Mouse (Mus musculus) heart, adult 8-10 months (tissue): ENCODE results near the gene Olfr70. TPM values are rescaled to one million over a fixed set of nuclear protein-coding genes. Genes with fewer than 3 reads are reported as not detected.

Source experiments
- DNase-seq: peaks from one replicate; pipeline ENCODE4 v3.0.0; 2022; ENCODE audit warnings: low spot score
- total RNA-seq, 4 experiments: library from RNA; stranded (reverse); gene quantifications; 2 replicates each; pipeline ENCODE4 v1.2.4; 2022

Olfr70 gene
- total RNA-seq, 4 experiments from 2014 or later: not detected

GRCm38 (mm10) chr4:43711821-43712220 is 11.2 kb upstream of the Olfr70 start:
- peak; percentile 80 for DNase-seq

- DNase-seq: no peak
These were observed 9.3 kb upstream of the Olfr70 start, which contains the start of gene Olfr71 for GRCm38 (mm10) chr4:43709869-43710268. TSS of gene Olfr71 (minus strand) at chr4:43710255.

DNA sequence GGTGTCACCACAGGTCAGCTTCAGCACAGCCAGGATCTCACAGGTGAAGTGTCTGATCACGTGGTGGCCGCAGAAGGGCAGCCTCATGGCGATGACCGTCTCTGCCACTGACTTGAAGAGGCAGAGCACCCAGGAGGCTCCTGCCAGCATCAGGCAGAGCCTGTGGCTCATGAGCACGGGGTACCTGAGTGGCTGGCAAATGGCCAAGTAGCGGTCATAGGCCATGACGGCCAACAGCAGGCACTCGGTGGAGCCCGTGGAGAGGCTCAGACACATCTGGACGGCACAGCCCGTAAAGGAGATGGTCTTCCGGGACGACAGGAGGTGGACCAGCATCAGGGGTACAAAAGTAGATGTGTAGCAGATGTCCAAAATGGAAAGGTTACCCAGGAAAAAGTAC is 5.4 kb upstream of the Olfr70 start:
- DNase-seq: no peak

- DNase-seq: peak; percentile 11
These were observed 3.2 kb upstream of the Olfr70 start for GRCm38 (mm10) chr4:43703851-43704250.

- DNase-seq: no peak
These were observed 2.8 kb upstream of the Olfr70 start for GRCm38 (mm10) chr4:43703439-43703838.

- no peak for DNase-seq
These were observed 4.0 kb downstream of the Olfr70 start for GRCm38 (mm10) chr4:43696561-43696960.

DNA sequence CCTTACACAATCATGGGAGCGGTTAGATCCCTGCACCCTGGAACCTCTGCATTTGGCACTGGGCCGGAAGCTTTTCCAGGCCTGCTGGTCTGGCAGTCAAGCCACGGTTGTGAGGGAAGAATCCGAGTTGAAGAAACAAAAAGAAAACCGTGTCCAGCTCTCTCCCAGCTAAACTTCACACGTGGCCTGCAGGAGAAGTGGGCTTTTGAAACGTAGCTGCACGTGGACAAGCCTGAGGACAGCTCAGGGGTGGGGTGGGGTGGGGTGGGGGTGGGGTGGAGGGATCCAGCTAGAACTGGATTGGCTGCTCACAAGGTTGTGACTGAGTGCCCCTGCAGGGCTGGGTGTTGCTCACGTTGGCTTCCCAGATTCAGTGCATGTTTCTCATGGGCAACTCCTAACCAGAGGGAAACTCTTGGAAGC is 5.3 kb downstream of the Olfr70 start:
- peak; percentile 32 for DNase-seq

DNA sequence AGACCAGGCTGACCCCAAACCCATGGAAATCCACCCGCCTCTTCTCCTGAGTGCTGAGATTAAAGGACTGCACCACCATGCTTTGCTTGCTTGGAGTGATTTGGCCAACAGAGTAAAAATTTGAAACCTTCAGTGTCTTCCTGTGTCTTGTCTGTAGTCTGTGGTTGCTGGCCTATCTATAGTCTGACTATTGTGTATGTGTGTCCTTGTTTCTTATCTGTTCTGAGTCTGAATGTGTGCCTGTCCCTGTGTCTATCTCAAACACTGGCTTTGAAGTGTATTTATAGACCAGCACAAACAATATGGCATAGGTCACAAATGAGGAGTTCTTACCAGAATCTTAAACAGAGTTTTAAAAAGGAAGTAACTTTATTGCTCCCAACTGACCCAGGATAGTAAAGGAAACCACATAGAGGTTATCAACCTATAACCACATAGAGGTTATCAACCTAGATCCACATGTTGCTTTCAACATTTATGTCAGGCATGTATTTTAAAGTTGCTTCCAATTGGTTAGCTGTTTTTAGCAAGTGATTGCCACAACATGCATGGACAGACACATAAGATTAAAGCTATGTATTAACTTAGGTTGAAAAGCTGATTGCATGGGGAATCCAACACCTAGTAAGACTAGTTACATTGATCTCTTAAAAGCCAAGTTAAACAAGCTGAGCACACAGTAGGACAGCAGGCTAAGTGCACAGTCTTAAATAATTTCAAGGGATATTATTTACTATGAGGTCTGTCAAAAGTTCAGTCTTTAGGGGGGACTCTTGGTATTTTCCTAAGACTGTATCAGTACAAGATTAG is 6.0 kb downstream of the Olfr70 start:
- DNase-seq: no peak

- DNase-seq: peak; percentile 19
These were observed 6.8 kb downstream of the Olfr70 start for GRCm38 (mm10) chr4:43693806-43694241.

- no peak for DNase-seq
These were observed 9.6 kb downstream of the Olfr70 start for GRCm38 (mm10) chr4:43691026-43691425.

- DNase-seq: no peak
These were observed 10.6 kb downstream of the Olfr70 start for GRCm38 (mm10) chr4:43690021-43690420.

GRCm38 (mm10) chr4:43679416-43680043 is 21.1 kb downstream of the Olfr70 start:
- no peak for DNase-seq

GRCm38 (mm10) chr4:43678541-43678940 is 22.1 kb downstream of the Olfr70 start:
- DNase-seq: no peak

GRCm38 (mm10) chr4:43675608-43676007 is 25.0 kb downstream of the Olfr70 start:
- no peak for DNase-seq

GRCm38 (mm10) chr4:43674974-43675373 is 25.6 kb downstream of the Olfr70 start:
- no peak for DNase-seq

DNA sequence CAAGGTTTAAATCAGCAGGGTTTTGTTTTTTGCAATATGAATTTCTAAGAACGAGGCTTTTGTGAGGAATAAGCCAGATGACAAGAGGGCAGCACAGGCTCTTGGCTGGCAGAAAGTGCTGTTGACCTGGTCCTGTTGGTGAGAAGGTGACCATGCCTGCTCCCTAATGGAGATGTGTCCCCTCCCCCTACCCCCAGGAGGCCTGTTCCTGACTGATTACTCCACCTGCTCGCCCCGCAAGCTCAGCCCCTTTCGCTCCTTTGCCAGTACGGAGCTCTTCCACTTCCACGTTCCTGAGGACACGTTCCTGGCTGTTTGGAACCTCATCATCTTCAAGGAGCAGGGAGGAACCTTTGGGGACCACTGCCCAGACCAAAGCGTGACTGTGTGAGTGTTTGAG is 26.9 kb downstream of the Olfr70 start:
- no peak for DNase-seq

GRCm38 (mm10) chr4:43672070-43672469 is 28.5 kb downstream of the Olfr70 start:
- peak; percentile 89 for DNase-seq

DNA sequence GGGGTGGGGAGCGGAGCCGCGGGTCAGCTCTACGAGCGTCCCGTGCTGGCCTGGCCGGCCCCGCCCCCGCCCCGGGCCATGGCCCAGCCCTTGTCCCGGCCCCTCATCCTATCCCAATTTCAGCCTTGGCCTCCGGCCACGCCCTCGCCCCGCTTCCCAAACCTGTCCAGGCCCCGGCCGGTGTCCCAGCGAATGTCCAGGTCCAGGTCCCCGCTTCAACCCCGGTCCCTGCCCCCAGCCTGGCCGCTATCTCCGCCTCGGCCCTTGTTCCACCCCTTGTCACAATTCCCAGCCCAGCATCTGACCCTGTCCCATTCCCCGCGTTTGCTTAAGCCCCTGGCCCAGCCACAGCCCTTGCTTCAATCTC is 31.2 kb downstream of the Olfr70 start:
- DNase-seq: peak; percentile 64

- peak; percentile 86 for DNase-seq
These were observed 31.7 kb downstream of the Olfr70 start, which contains the start of the genes Tmem8b and Fam221b for GRCm38 (mm10) chr4:43668782-43669427. TSS of gene Tmem8b (plus strand) at chr4:43668971. TSS of gene Fam221b (minus strand) at chr4:43669145.

DNA sequence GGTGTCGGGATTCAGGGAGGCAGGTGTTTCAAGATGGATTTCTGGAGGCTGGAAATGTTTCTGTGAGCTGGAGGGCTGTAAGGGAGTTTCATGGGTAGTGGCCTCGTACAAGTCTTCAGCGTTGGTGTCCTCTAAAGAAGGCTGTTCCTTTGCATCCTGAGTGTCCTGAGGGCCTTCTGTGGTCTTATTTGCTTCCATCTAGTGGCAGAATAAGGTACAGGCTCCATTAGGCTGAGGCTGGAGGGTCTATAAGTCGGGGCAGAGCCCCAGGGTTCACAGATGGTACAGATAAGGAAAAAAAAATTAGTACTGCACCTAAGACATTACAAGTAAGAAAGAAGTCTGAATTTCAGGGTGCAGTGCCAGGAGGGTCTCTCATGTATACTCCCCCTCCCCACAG is 34.2 kb downstream of the Olfr70 start:
- no peak for DNase-seq

- DNase-seq: no peak
These were observed 43.5 kb downstream of the Olfr70 start for GRCm38 (mm10) chr4:43657146-43657545.

GRCm38 (mm10) chr4:43656339-43657109 is 44.1 kb downstream of the Olfr70 start, which contains the start of gene Hint2:
TSS of gene Hint2 (minus strand) at chr4:43656466.
- peak; percentile 97 for DNase-seq
